Mouse (Mus musculus): ENCODE measurements around the gene Arhgap17. TPM values are rescaled to one million over a fixed set of nuclear protein-coding genes. Genes with fewer than 3 reads are reported as not detected.
A peak's percentile ranks its signal among the peaks of the same experiment; 100 is the strongest.

Arhgap17 gene
- total and polyA plus RNA-seq, 3 experiments = 2.6 to 124 (median 33.7) TPM

DNA sequence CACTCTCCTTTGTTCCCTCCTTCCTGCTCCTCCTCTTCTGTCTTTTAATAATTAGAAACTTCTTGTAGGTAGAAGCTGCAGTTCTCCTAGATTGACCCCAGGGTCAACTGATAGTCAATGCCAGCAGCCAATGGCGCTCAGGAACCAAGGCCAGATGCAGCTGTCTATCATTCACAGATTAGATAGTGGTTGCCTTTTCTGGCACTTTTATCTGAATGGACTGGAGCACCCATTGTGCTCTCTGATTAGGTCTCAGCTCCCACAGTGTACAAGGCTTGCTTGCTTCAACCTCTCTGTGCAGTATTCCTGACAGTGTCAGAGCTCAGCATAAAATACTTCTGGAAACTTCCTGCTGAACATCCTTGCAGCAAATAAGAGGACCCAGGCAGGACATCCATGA lies 124.9 kb downstream of the Arhgap17 start:
- no peak for TF ChIP-seq ZKSCAN1 (IDR thresholded peaks at IDR 0.05; ENCODE audit: low read depth, low read length)
- no peak for TF ChIP-seq ZMIZ1 (IDR thresholded peaks at IDR 0.05; ENCODE audit: low read depth, low read length)
- TF ChIP-seq ETS1 (IDR thresholded peaks at IDR 0.05; ENCODE audit: low read depth, low read length) = no peak
- no peak for TF ChIP-seq ZC3H11A (IDR thresholded peaks at IDR 0.05; ENCODE audit: low read depth, low read length)
- no peak for TF ChIP-seq E2F4 (IDR thresholded peaks at IDR 0.05; ENCODE audit: borderline replicate concordance, low read depth, low read length)
- no peak for TF ChIP-seq POLR2A (IDR thresholded peaks at IDR 0.05; ENCODE audit: control insufficient read depth in 1 of 2, insufficient read depth in 1 of 2, low read depth in 1 of 2, low read length in 2 of 2, poor library complexity in 1 of 2)
- no peak for TF ChIP-seq CHD1 (IDR thresholded peaks at IDR 0.05; ENCODE audit: low read depth, low read length)
- no peak for TF ChIP-seq NELFE (IDR thresholded peaks at IDR 0.05; ENCODE audit: low read depth, low read length)
- no peak for TF ChIP-seq MYB (IDR thresholded peaks at IDR 0.05; ENCODE audit: low read depth, low read length)
- no peak for TF ChIP-seq JUND (IDR thresholded peaks at IDR 0.05; ENCODE audit: low read depth, low read length)
- TF ChIP-seq TAL1 (IDR thresholded peaks at IDR 0.05; ENCODE audit: low read length) = no peak
- no peak for TF ChIP-seq TBP (IDR thresholded peaks at IDR 0.05; ENCODE audit: low read depth, low read length)
- no peak for TF ChIP-seq USF1 (IDR thresholded peaks at IDR 0.05; ENCODE audit: low read depth, low read length)
- TF ChIP-seq MAFK (IDR thresholded peaks at IDR 0.05; ENCODE audit: borderline replicate concordance, low read depth, low read length) = no peak
- no peak for TF ChIP-seq CHD2 (IDR thresholded peaks at IDR 0.05; ENCODE audit: low read length)
- no peak for TF ChIP-seq USF2 (IDR thresholded peaks at IDR 0.05; ENCODE audit: borderline replicate concordance in 1 of 2, insufficient read depth in 1 of 2, low read depth in 1 of 2, low read length in 2 of 2)
- no peak for TF ChIP-seq MAX (IDR thresholded peaks at IDR 0.05; ENCODE audit: low read length)
- TF ChIP-seq UBTF (IDR thresholded peaks at IDR 0.05; ENCODE audit: borderline replicate concordance, insufficient read depth, low read depth, low read length) = no peak
- TF ChIP-seq ELF1 (IDR thresholded peaks at IDR 0.05; ENCODE audit: low read depth, low read length) = no peak
- no peak for TF ChIP-seq SIN3A (IDR thresholded peaks at IDR 0.05; ENCODE audit: low read length)
- no peak for TF ChIP-seq CTCF (IDR thresholded peaks at IDR 0.05 in 2 of 3, conservative IDR thresholded peaks at IDR 0.05 in 1 of 3; ENCODE audit: control insufficient read depth in 1 of 3, insufficient read depth in 1 of 3, low read depth in 2 of 3, low read length in 3 of 3, poor library complexity in 1 of 3, severe bottlenecking in 1 of 3)
- peak; percentile 61 for TF ChIP-seq GATA1 (IDR thresholded peaks at IDR 0.05; ENCODE audit: low read depth, low read length)
- no peak for TF ChIP-seq GABPA (IDR thresholded peaks at IDR 0.05; ENCODE audit: low read depth, low read length)
- TF ChIP-seq MEF2A (IDR thresholded peaks at IDR 0.05; ENCODE audit: extremely low read depth, insufficient replicate concordance, low read depth, low read length, poor library complexity, severe bottlenecking) = peak; percentile 59; the same call in 1 of the 2 replicates
- TF ChIP-seq POLR2AphosphoS5 (IDR thresholded peaks at IDR 0.05; ENCODE audit: borderline replicate concordance, low read depth, low read length) = no peak
- peak in 1 of 2 experiments; percentile 56; a peak in 1 of 4 replicates for TF ChIP-seq EP300 (IDR thresholded peaks at IDR 0.05; ENCODE audit: low read depth in 1 of 2, low read length in 2 of 2)
- TF ChIP-seq ZNF384 (IDR thresholded peaks at IDR 0.05; ENCODE audit: low read depth, low read length) = no peak
- TF ChIP-seq MXI1 (IDR thresholded peaks at IDR 0.05; ENCODE audit: low read depth, low read length) = no peak
- TF ChIP-seq BHLHE40 (IDR thresholded peaks at IDR 0.05; ENCODE audit: borderline replicate concordance, low read depth, low read length) = no peak
- no peak for TF ChIP-seq POLR2AphosphoS2 (IDR thresholded peaks at IDR 0.05; ENCODE audit: low read length)
- no peak for TF ChIP-seq SMC3 (IDR thresholded peaks at IDR 0.05; ENCODE audit: low read depth, low read length)
- TF ChIP-seq TCF12 (IDR thresholded peaks at IDR 0.05; ENCODE audit: low read depth, low read length) = peak; percentile 54; the same call in 1 of the 2 replicates
- no peak for TF ChIP-seq MYC (IDR thresholded peaks at IDR 0.05; ENCODE audit: low read depth, low read length)
- TF ChIP-seq KAT2A (conservative IDR thresholded peaks at IDR 0.05; ENCODE audit: low read depth, low read length) = no peak
- Histone ChIP-seq H3K79me2 (ENCODE audit: control insufficient read depth, insufficient read depth, low read length, poor library complexity) (no peaks in the 10 kb centered on the region), H3K9ac (ENCODE audit: control insufficient read depth, low read depth, low read length, poor library complexity, severe bottlenecking) (no peak overlapping the region), H3K9me3 (replicated peaks; ENCODE audit: insufficient read depth, low read length) (no peaks in the 10 kb centered on the region), H3K36me3 (ENCODE audit: control insufficient read depth in 1 of 2, insufficient read depth in 2 of 2, low read length in 2 of 2) (no peaks in the 10 kb centered on the region), H3K4me1 (ENCODE audit: control insufficient read depth in 1 of 2, insufficient read depth in 2 of 2, low read length in 2 of 2) (peaks cover 2 to 4% of the 10 kb centered on the region in 2 experiments; a peak in 2 of 4 replicates), H3K27ac (ENCODE audit: control insufficient read depth, low read depth, low read length) (no peak overlapping the region), H3K27me3 (ENCODE audit: control insufficient read depth in 1 of 2, insufficient read depth in 2 of 2, low read length in 2 of 2) (no peaks in the 10 kb centered on the region; a peak in 2 of 4 replicates), H3K4me3 (ENCODE audit: control insufficient read depth in 1 of 2, insufficient read depth in 1 of 2, low read depth in 2 of 2, low read length in 2 of 2) (no peak overlapping the region)
- DNase-seq (ENCODE audit: low read depth, low spot score) = no peak
